Mouse (Mus musculus) limb, embryonic 14.5 days (tissue): ENCODE measurements around the gene Itgb2l. TPM values are rescaled to one million over a fixed set of nuclear protein-coding genes. Genes with fewer than 3 reads are reported as not detected.
A peak's percentile ranks its signal among the peaks of the same experiment; 100 is the strongest.

Experiments used
- ATAC-seq: fragments of 200-750 bp; cut with Nextera tagmentation; 2 replicates; pipeline ENCODE4 v1.8.0; 2017; ENCODE audit warnings: low read depth, moderate number of reproducible peaks, moderate TSS enrichment; ENCODE audit not compliant: low FRiP score
- DNase-seq: peaks from one replicate; pipeline ENCODE4 v3.0.0-alpha.2; 2015; ENCODE audit warnings: low spot score
- H3K27ac ChIP-seq: fragments of 300-500 bp; sonication (generic); replicated peaks from 2 replicates; pipeline ENCODE4 v1.5.1; 2014; ENCODE audit warnings: low read depth, mild to moderate bottlenecking, low read length, moderate library complexity, mixed read lengths
- H3K27me3 ChIP-seq: fragments of 300-500 bp; sonication (generic); 2 replicates; pipeline ENCODE4 v1.6.1; 2014; ENCODE audit warnings: low read length, mixed read lengths; ENCODE audit not compliant: control insufficient read depth, insufficient read depth
- H3K36me3 ChIP-seq: fragments of 300-500 bp; sonication (generic); 2 replicates; pipeline ENCODE4 v1.6.1; 2014; ENCODE audit warnings: mild to moderate bottlenecking, low read length, moderate library complexity, mixed read lengths; ENCODE audit not compliant: control insufficient read depth, insufficient read depth
- H3K4me1 ChIP-seq: fragments of 300-500 bp; sonication (generic); 2 replicates; pipeline ENCODE4 v1.6.1; 2014; ENCODE audit warnings: antibody characterized with exemption, low read length, mixed read lengths; ENCODE audit not compliant: control insufficient read depth, insufficient read depth
- H3K4me2 ChIP-seq: fragments of 300-500 bp; sonication (generic); replicated peaks from 2 replicates; pipeline ENCODE4 v1.6.1; 2014; ENCODE audit warnings: low read depth, mild to moderate bottlenecking, low read length, moderate library complexity; ENCODE audit not compliant: severe bottlenecking
- H3K4me3 ChIP-seq: fragments of 300-500 bp; sonication (generic); replicated peaks from 2 replicates; pipeline ENCODE4 v1.5.1; 2014; ENCODE audit warnings: low read length
- H3K9ac ChIP-seq: fragments of 300-500 bp; sonication (generic); 2 replicates; pipeline ENCODE4 v1.6.1; 2014; ENCODE audit warnings: mild to moderate bottlenecking, low read depth, low read length, moderate library complexity; ENCODE audit not compliant: severe bottlenecking
- H3K9me3 ChIP-seq: fragments of 300-500 bp; sonication (generic); 2 replicates; pipeline ENCODE4 v1.6.1; 2016; ENCODE audit warnings: low read length; ENCODE audit not compliant: control insufficient read depth
- POLR2A ChIP-seq: fragments of 200-500 bp; IDR thresholded peaks from 2 replicates; pipeline ENCODE4 v1.8.0; 2012; ENCODE audit warnings: inconsistent platforms, mild to moderate bottlenecking, moderate library complexity, borderline replicate concordance; ENCODE audit not compliant: insufficient read depth, insufficient read length; ENCODE audit errors: extremely low read depth
- WGBS: fragments of 180-500 bp; shearing (Covaris S2); extraction: QIAGEN DNeasy Blood & Tissue Kit; methylation state at CpG from one replicate; pipeline ENCODE4 v1.1.7; 2014; 5-methylcytosine and 5-hydroxymethylcytosine counted together
- polyA plus RNA-seq, 2 experiments: library from polyadenylated mRNA; depleted of rRNA in 1 of 2; stranded (reverse) in 1 of 2; unstranded in 1 of 2; fragments of >200 nt; fragmentation: Nextera tagmentation in 1 of 2; extraction: Ambion mirVana in 1 of 2; gene quantifications; 2 replicates each; pipeline versions ENCODE4 v1.2.1 to v1.2.3; 2012 to 2014

Itgb2l gene
- polyA plus RNA-seq, 2 experiments: 0.05 to 0.07 TPM

GRCm38 (mm10) chr16:96472816-96473215 is 29.4 kb upstream of the Itgb2l start:
- Histone ChIP-seq H3K36me3 (no peaks in the 10 kb centered on the region), H3K4me2 (no peak overlapping the region), H3K27ac (no peak overlapping the region), H3K9me3 (no peaks in the 10 kb centered on the region), H3K27me3 (no peaks in the 10 kb centered on the region), H3K4me1 (0 out of 2 replicates have a peak, but pooled peaks cover 4% of the 10 kb centered on the region), H3K9ac (0 out of 2 replicates have a peak overlapping the region, but pooled peaks have one; percentile 16), H3K4me3 (no peak overlapping the region)
- ATAC-seq: no peak
- TF ChIP-seq POLR2A: no peak
- no peak for DNase-seq
- WGBS: 49% methylated on average over 7 of the region's 7 CpGs

- no peak overlapping the region for H3K4me3 ChIP-seq
- no peak overlapping the region for H3K27ac ChIP-seq
- no peaks in the 10 kb centered on the region for H3K9me3 ChIP-seq
- DNase-seq: no peak
- H3K9ac ChIP-seq: peak overlapping the region; percentile 16; the same call in 1 of the 2 replicates
- no peak for TF ChIP-seq POLR2A
- ATAC-seq: no peak
- H3K36me3 ChIP-seq: no peaks in the 10 kb centered on the region
- 21% methylated on average over 5 of the region's 5 CpGs for WGBS
- no peaks in the 10 kb centered on the region for H3K27me3 ChIP-seq
- H3K4me2 ChIP-seq: no peak overlapping the region
- 0 out of 2 replicates have a peak, but pooled peaks cover 4% of the 10 kb centered on the region for H3K4me1 ChIP-seq
These were observed 28.9 kb upstream of the Itgb2l start for GRCm38 (mm10) chr16:96472361-96472760.

- 50% methylated on average over 4 of the region's 4 CpGs for WGBS
- Histone ChIP-seq H3K4me3 (no peak overlapping the region), H3K4me2 (no peak overlapping the region), H3K4me1 (0 out of 2 replicates have a peak, but pooled peaks cover 4% of the 10 kb centered on the region), H3K9me3 (no peaks in the 10 kb centered on the region), H3K36me3 (no peaks in the 10 kb centered on the region), H3K27ac (no peak overlapping the region), H3K27me3 (no peaks in the 10 kb centered on the region; the same call in 1 of the 2 replicates), H3K9ac (no peak overlapping the region)
- ATAC-seq (no peak), DNase-seq (no peak)
- no peak for TF ChIP-seq POLR2A
These were observed 26.2 kb upstream of the Itgb2l start for GRCm38 (mm10) chr16:96469640-96470039.

- Histone ChIP-seq H3K4me3 (no peak overlapping the region), H3K27me3 (no peaks in the 10 kb centered on the region; the same call in 1 of the 2 replicates), H3K4me1 (0 out of 2 replicates have a peak, but pooled peaks cover 4% of the 10 kb centered on the region), H3K4me2 (no peak overlapping the region), H3K9ac (no peak overlapping the region), H3K27ac (no peak overlapping the region), H3K36me3 (no peaks in the 10 kb centered on the region), H3K9me3 (no peaks in the 10 kb centered on the region)
- DNase-seq (no peak), ATAC-seq (no peak)
- no peak for TF ChIP-seq POLR2A
- WGBS: 80% methylated on average over 4 of the region's 4 CpGs
These were observed 25.3 kb upstream of the Itgb2l start for GRCm38 (mm10) chr16:96468698-96469097.

- no peak for TF ChIP-seq POLR2A
- no peak overlapping the region for H3K4me3 ChIP-seq
- DNase-seq: no peak
- H3K4me1 ChIP-seq: 0 out of 2 replicates have a peak, but pooled peaks cover 4% of the 10 kb centered on the region
- no peak overlapping the region for H3K9ac ChIP-seq
- no peak overlapping the region for H3K4me2 ChIP-seq
- no peaks in the 10 kb centered on the region for H3K36me3 ChIP-seq
- no peaks in the 10 kb centered on the region; the same call in 1 of the 2 replicates for H3K27me3 ChIP-seq
- 66% methylated on average over 4 of the region's 4 CpGs for WGBS
- H3K9me3 ChIP-seq: no peaks in the 10 kb centered on the region
- no peak overlapping the region for H3K27ac ChIP-seq
- ATAC-seq: no peak
These were observed 24.6 kb upstream of the Itgb2l start for GRCm38 (mm10) chr16:96468011-96468410.
